Mouse (Mus musculus) olfactory bulb, adult 2 months (tissue): ENCODE results near the gene Myo18a.

Source experiments
- CTCF ChIP-seq: fragments of 200-500 bp; IDR thresholded peaks from 2 replicates; pipeline ENCODE4 v1.5.1; 2012; ENCODE audit warnings: low read depth, mild to moderate bottlenecking, low read length, moderate library complexity; ENCODE audit not compliant: insufficient read depth
- POLR2A ChIP-seq: fragments of 200-500 bp; IDR thresholded peaks from 2 replicates; pipeline ENCODE4 v1.6.1; 2012; ENCODE audit warnings: mild to moderate bottlenecking, low read depth, low read length, moderate library complexity; ENCODE audit not compliant: insufficient read depth

GRCm38 (mm10) chr11:77790286-77790685, 27.2 kb downstream of the Myo18a start:
- no peak for TF ChIP-seq CTCF
- TF ChIP-seq POLR2A, result no peak
